Mouse (Mus musculus) lung, adult 2 months (tissue): ENCODE results near the gene Gm28308. TPM values are rescaled to one million over a fixed set of nuclear protein-coding genes. Genes with fewer than 3 reads are reported as not detected.

Experiments used
- DNase-seq: peaks from one replicate; pipeline ENCODE4 v3.0.0; 2022
- H3K4me1 ChIP-seq: fragments of 200-500 bp; 2 replicates; pipeline ENCODE4 v1.6.1; 2011; ENCODE audit warnings: low read length; ENCODE audit not compliant: control insufficient read depth, insufficient read depth
- H3K4me3 ChIP-seq: fragments of 200-500 bp; replicated peaks from 2 replicates; pipeline ENCODE3; 2011; ENCODE audit warnings: low read depth, mild to moderate bottlenecking, control low read depth, low read length; ENCODE audit errors: extremely low read depth
- CTCF ChIP-seq: fragments of 200-500 bp; IDR thresholded peaks from 2 replicates; pipeline ENCODE4 v1.5.1; 2011; ENCODE audit warnings: mild to moderate bottlenecking, low read length, control low read depth; ENCODE audit not compliant: insufficient read depth
- POLR2A ChIP-seq: fragments of 200-500 bp; IDR thresholded peaks from 2 replicates; pipeline ENCODE4 v1.6.1; 2011; ENCODE audit warnings: low read depth, mild to moderate bottlenecking, control low read depth, low read length, borderline replicate concordance; ENCODE audit errors: extremely low read depth
- WGBS: fragments of 180-500 bp; shearing (Covaris S2); methylation state at CpG from one replicate; pipeline ENCODE4 v1.1.7; 2018; 5-methylcytosine and 5-hydroxymethylcytosine counted together
- polyA plus RNA-seq: library from polyadenylated mRNA; depleted of rRNA; stranded (reverse); fragments of >200 nt; gene quantifications from 2 replicates; pipeline ENCODE4 v1.2.3, GENCODE M21; 2012

Gene Gm28308
- polyA plus RNA-seq, 1 experiment = 0.39 TPM

DNA sequence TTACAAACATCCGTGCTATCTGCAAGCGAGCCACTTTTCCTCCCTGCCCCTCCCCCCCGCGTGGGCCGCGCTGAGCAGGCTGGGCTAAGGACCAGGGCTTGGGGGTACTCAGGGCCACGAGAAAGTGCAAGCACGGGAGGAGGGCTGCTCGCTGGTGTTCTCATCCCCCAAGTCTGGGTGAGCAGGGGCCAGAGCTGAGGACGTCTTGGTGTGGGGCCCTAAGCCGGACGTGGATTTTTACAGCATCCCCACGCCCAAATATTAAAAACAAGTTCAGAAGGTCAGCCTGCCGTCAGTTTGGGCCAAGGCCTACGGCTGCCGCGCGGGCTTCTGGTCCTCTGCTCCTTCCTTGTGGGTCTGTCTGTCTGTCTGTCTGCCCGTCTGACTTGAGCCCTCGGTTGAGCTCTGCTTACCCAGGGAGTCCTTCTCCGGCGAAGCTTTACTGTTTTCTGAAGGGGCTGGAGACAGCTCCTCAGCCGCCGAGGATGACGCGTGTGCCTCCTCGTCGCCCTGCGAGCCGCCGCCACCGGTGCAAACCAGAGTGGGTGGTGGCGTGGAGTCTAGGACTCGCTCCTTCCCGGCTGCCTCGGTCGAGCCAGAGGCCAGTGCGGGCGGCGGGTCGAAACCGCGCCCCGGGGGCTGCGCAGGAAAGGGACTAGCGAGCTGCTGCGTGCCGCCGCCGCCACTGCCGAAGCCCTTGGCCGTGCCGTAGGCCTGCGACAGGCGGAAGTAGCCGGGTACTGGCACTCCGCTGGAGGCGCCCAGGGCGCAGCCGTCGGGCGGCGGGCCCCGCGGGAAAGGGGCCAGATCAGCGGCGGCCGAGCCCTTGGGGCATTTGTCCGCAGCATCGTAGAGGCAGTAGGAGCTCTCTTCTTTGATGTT lies 20.6 kb upstream of the Gm28308 start:
- H3K4me1 ChIP-seq = no peaks in the 10 kb centered on the region
- H3K4me3 ChIP-seq = no peak overlapping the region
- 3% methylated on average over 70 of the region's 70 CpGs for WGBS
- TF ChIP-seq CTCF (no peak), POLR2A (no peak)
- DNase-seq = no peak

DNA sequence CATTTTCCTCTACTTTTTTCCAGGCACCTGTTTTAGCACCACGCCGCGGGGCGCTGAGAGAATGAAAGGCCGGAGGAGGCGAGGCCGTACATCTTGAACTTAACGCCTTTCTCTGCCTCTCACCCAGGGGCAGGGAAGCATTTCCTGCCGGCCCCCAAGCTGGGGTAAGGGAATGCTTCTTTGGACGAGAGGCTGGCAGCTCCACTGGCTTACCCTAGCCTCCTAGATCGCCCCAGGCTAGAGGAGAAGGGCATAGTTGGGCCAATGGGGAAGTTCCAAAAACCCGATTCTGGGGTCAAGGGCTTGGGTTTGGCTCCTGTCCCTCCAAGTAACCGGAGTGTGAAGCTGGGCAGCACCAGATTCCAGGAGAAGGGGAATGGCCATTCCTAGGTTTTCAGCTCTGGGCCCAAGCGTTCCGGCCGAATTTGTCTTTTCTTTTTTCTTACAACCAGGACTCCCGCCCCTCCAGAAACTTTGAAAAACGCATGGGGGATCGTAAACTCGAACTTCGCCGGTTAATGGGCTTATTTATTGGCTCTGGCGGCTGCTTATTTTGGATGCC lies 19.9 kb upstream of the Gm28308 start:
- DNase-seq = no peak
- H3K4me3 ChIP-seq = no peak overlapping the region
- WGBS = 4% methylated on average over 23 of the region's 23 CpGs
- no peak for TF ChIP-seq CTCF
- TF ChIP-seq POLR2A = no peak
- H3K4me1 ChIP-seq = no peaks in the 10 kb centered on the region

DNA sequence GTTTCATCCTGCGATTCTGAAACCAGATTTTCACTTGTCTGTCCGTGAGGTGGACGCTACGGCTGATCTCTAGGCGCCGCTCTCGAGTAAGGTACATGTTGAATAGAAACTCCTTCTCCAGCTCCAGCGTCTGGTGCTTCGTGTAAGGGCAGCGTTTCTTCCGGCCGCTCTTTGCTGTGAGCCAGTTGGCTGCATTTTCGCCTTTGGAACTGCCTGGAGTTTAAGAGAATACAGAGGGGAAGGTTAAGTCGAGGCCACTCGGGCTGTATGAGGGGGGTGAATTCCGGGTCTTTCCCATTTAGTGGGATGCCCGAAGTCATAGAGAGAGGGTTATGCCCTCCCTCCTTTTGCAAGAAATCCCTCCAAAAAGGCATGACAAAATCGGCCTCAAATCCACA lies 19.4 kb upstream of the Gm28308 start:
- no peak for DNase-seq
- H3K4me1 ChIP-seq = no peaks in the 10 kb centered on the region
- H3K4me3 ChIP-seq = no peak overlapping the region
- WGBS = 2% methylated on average over 18 of the region's 18 CpGs
- no peak for TF ChIP-seq POLR2A
- no peak for TF ChIP-seq CTCF

DNA sequence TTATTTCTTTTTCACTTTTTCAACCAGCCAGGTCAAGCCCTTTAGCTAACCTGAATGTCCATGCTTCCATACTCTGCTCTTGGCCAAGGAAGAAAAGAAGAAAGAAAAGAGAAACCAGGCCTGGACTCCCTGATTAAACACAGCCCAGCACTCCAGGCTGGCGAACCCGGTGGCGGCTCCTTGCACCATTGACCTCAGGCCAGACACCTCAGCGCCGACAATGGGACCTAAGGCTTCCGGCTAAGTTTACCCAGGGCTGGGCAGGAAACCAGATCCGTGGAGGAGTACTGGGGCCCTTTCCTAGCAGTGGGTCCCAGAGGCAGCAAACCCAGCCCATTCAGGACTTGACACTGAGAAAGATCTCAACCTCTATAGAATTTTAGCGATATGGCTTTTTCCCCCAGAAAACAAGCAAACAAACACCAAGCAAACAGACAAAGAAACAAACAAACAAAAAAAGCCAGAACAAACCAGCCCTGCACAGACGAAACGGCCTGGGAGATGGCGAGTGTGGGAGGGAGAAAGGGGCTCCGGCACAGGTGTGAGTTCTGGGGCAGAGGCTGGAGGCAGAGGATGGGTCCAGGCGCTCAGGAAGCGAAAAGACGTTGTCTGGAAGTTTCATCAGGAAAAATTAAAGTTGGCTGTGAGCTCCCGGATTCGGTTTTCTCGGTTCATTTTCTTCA lies 18.9 kb upstream of the Gm28308 start:
- Histone ChIP-seq H3K4me1 (no peaks in the 10 kb centered on the region), H3K4me3 (no peak overlapping the region)
- TF ChIP-seq POLR2A (no peak), CTCF (no peak)
- 4% methylated on average over 18 of the region's 18 CpGs for WGBS
- no peak for DNase-seq

DNA sequence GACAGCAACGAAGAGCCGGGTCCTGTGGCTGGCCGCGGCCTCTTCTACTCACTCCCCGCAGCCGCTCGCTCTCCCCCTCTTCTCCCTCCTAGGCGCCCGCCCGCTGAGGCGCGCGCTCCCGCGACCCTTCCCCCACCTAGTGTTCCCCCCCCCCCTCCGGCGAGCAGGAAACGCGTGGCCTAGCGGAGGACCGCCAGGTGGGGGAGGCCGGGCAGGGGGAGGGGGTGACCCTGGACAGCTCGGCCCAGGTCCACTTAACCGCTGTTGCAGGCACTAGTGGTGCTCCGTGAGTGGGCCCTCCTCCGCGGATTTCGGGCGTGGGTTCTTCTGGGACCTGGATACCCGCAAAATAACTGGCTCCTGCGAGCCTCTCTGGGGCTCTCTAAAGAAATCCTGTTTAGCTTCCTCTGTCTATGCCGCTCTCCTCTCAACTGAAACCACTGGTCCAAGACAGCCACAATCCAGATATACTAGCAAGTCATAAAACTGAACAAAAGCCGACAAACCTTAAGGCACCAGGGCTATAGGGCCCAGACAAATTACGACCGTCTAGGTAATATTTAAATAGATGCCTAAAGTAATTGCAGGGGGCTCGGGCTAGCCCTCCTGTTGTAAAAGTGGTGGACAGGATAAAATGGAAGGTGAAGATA lies 17.5 kb upstream of the Gm28308 start, which contains the start of gene Hoxa9:
Gene Hoxa9 (minus strand): TSS at position 574 of the 650 bp plus-strand sequence.
- no peak for DNase-seq
- Histone ChIP-seq H3K4me3 (no peak within 1 kb of the TSS), H3K4me1 (no peaks in the 10 kb centered on the region)
- WGBS = 3% methylated on average over 29 of the region's 36 CpGs
- TF ChIP-seq CTCF (no peak), POLR2A (no peak)

DNA sequence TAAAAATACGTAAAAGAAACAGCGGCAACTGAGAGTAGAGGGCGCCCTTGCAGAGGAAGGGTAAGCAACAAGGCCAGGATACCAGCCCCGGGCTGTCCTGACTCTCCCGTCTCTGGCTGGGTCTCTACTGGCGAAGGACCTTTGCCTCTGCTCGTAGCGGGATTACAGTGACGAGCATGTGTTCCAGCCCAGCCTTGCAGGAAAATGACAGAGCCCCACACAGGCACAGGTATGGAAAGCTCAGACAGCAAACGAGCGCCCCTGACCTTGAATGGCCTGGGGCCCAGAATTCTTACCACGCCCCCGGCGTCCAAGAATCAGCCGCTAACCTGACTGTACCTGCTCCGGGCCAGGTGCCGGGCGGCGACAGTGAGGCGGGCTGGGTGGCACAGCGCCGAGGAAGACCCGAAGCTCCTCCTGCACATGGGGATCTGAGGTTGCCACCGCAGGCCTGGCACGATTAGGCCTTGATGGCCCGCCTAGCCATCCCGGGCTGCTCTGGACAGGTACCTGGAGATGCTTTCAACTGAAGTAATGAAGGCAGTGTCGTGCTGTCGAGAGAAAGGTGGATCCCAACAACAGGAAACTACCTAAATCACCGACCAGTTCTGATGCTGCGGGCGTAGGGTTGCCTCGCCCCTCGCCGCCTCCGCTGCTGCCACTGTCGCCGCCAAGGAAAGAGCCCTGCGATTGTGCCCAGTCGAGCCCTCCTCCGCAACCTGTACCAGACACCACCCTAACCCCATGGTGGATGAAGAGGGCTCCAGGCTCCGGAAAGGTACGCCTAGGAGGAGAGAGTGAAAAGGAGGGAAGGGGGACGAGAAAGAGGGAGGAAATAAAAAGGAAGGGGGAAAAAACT lies 16.6 kb upstream of the Gm28308 start:
- no peak overlapping the region for H3K4me3 ChIP-seq
- 6% methylated on average over 44 of the region's 44 CpGs for WGBS
- DNase-seq = no peak
- TF ChIP-seq POLR2A = no peak
- TF ChIP-seq CTCF = no peak
- H3K4me1 ChIP-seq = no peaks in the 10 kb centered on the region; the same call in 1 of the 2 replicates

DNA sequence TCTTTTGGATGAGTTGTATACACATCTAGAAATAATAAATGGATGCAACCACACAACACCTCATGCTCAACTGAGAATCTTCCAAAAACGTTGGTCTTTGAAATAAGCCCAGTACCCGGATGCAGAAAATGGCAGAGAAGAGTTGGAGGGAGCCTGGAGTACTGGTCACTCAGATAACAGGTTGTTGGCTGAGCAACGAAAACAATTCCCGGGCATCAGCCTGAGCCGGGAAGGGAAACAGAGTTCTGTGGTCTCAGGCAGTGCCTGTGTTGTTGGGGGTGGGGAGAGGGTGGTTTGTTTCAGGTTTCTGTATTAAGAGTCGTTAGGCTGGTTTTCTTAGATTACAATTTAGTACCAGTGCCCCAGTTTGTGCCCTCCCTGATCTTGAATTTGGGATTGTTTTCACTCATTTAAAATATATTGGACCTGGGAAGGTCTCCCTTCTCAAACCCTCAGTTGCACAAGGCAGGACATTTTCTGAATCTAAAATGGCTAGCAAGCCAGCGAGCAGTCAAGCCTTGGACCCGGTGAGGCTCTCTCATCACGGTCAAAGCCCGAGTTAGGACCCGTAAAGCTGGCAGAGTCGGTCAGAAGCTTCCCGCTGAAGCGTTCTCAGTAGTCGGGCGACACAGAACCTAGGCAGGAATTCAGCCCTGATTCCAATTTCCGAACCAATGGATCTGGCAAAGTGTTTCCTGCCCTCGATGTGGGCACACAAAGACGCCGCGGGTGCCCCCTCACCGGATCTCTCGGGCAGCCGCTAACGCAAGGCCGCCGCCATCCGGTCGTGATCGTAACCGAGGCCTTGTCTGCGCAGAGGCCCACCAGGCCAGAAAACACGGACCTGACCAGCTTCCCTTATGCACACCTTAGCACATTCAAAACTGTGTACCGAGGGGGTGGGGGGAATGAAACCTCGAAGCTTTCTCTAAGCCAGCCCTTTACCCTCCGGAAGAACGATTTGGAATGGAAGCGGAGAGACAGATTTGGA lies 15.6 kb upstream of the Gm28308 start:
- H3K4me1 ChIP-seq = no peaks in the 10 kb centered on the region; the same call in 1 of the 2 replicates
- H3K4me3 ChIP-seq = no peak overlapping the region
- no peak for DNase-seq
- no peak for TF ChIP-seq POLR2A
- TF ChIP-seq CTCF = no peak
- 7% methylated on average over 38 of the region's 38 CpGs for WGBS
